Mouse (Mus musculus) E14TG2a.4 (cell line): ENCODE measurements around the gene Helb.

Experiments used
- CTCF ChIP-seq: conservative IDR thresholded peaks from 2 replicates; pipeline ENCODE4 v1.5.1; 2014; ENCODE audit warnings: low read length
- NANOG ChIP-seq: IDR thresholded peaks from 2 replicates; pipeline ENCODE4 v1.6.1; 2014; ENCODE audit warnings: borderline replicate concordance, low read length, mixed read lengths
- POU5F1 ChIP-seq: IDR thresholded peaks from 2 replicates; pipeline ENCODE4 v1.6.1; 2014; ENCODE audit warnings: low read length, borderline replicate concordance

DNA sequence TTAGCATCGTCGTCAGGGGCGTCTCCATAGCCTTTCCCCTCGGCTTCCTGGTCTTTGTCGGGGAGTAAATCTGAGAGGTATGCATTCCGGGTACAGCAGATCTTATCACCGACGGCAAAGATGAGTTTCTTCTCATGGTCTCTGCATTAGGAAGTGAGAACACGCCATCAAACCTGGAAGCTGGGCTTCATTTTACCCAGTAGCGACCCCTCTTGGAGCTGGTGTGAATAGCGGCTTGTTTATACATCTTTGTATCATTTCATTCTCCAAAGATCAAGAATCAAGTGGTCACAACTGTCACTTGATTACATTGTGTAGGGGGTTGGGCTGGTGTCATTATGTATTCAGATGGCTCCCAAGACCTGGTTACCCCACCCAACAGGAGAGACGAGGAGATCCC lies 20.2 kb downstream of the Helb start:
- TF ChIP-seq CTCF (peak; percentile 64), NANOG (no peak), POU5F1 (no peak)
